ENCODE assay signal across 28 mouse cellular contexts in the genomic region with DNA sequence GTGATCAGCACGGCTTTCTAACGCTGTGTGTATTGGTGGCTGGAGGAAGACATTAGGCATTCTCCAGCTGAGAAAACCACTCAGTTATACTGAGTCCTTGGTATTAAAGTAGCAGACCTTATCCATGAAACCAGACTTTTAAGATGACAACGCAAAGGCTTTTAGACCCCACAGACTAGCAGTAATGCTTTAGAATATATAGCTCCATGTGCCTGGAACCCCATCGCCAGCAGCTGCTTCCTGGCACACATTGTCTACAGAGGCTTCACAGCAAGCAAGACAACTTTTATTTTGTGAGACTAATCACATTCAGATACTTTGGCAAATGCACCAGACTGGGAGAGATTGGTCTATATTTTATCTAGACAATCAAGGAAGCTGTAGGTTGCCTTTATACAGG. TPM values are rescaled to one million over a fixed set of nuclear protein-coding genes. Genes with fewer than 3 reads are reported as not detected.
DNase-seq lines count a peak whose midpoint lies in the region; ATAC-seq and TF ChIP-seq lines count a peak whose summit lies in the region.
"Had no signal": no experiment of that assay in that cellular context is flagged by ENCODE, and none has a peak within 500 bp of the region (broad histone marks: within the 10 kb centered on the region; RNA-seq: fewer than 3 reads in every experiment).

No protein-coding gene starts in this region.

- no peak for DNase-seq in hindbrain, embryonic 11.5 days (ENCODE audit: low spot score)
- DNase-seq in hindbrain, postnatal 0 days (ENCODE audit: low spot score): no peak
- peak; percentile 16 for DNase-seq in mesoderm, embryonic 11.5 days (ENCODE audit: low read depth, low spot score)
- DNase-seq in retina, postnatal 1 day: no peak
- no peak for DNase-seq in frontal cortex, adult 2 months (ENCODE audit: extremely low spot score in 1 of 2, low spot score in 1 of 2)
- DNase-seq: adrenal gland, adult 8-10 months; adrenal gland, postnatal 14 days; adrenal gland, postnatal 36 days; B cell, adult 2 months; cerebellum, adult 11-12 months; cerebellum, adult 2 months; cerebellum, adult 9-10 months; cerebellum, postnatal 10 days; cerebellum, postnatal 25 days had no signal

- peak; percentile 25; the same call in 1 of the 2 replicates for ATAC-seq in hindbrain, embryonic 11.5 days (ENCODE audit: low FRiP score)
- no peak for ATAC-seq in hindbrain, postnatal 0 days
- peak; percentile 64 for ATAC-seq in neural tube, embryonic 13.5 days (ENCODE audit: low read depth)
- ATAC-seq in neural tube, embryonic 15.5 days (ENCODE audit: low FRiP score): 0 out of 2 replicates have a peak, but pooled peaks have one; percentile 38
- ATAC-seq: activated CD4-positive, CD25-positive, alpha-beta regulatory T cell, adult 4 months; CD4-positive, CD25-positive, alpha-beta regulatory T cell, adult 4 months; forebrain, embryonic 13.5 days; Patski had no signal

- 0 out of 2 replicates have a peak overlapping the region, but pooled peaks have one; percentile 9 for H3K27ac ChIP-seq in hindbrain, embryonic 11.5 days (ENCODE audit: low read depth, low read length)
- H3K27ac ChIP-seq in hindbrain, postnatal 0 days: no peak overlapping the region
- peak overlapping the region; percentile 49; the same call in 1 of the 2 replicates for H3K27ac ChIP-seq in neural tube, embryonic 13.5 days (replicated peaks)
- H3K27ac ChIP-seq in neural tube, embryonic 15.5 days (replicated peaks): no peak overlapping the region
- H3K27ac ChIP-seq: embryonic facial prominence, embryonic 10.5 days; embryonic facial prominence, embryonic 12.5 days; forebrain, embryonic 13.5 days had no signal

- no peak overlapping the region for H3K4me3 ChIP-seq in hindbrain, embryonic 11.5 days (ENCODE audit: low read depth, low read length)
- no peak overlapping the region for H3K4me3 ChIP-seq in hindbrain, postnatal 0 days (ENCODE audit: low read length)
- no peak overlapping the region for H3K4me3 ChIP-seq in neural tube, embryonic 13.5 days
- no peak overlapping the region for H3K4me3 ChIP-seq in neural tube, embryonic 15.5 days (replicated peaks)
- H3K4me3 ChIP-seq: embryonic facial prominence, embryonic 10.5 days; embryonic facial prominence, embryonic 12.5 days; forebrain, embryonic 13.5 days had no signal

- no peak for TF ChIP-seq CTCF in hindbrain, postnatal 0 days (IDR thresholded peaks at IDR 0.05; ENCODE audit: low read depth)

- H3K4me1 ChIP-seq in hindbrain, embryonic 11.5 days (replicated peaks; ENCODE audit: control insufficient read depth, insufficient read depth, low read length): no peaks in the 10 kb centered on the region
- no peaks in the 10 kb centered on the region for H3K4me1 ChIP-seq in hindbrain, postnatal 0 days (ENCODE audit: insufficient read depth, low read length)
- H3K4me1 ChIP-seq in neural tube, embryonic 13.5 days (replicated peaks): peaks cover 20% of the 10 kb centered on the region
- peaks cover 8% of the 10 kb centered on the region; the same call in 1 of the 2 replicates for H3K4me1 ChIP-seq in neural tube, embryonic 15.5 days
- H3K4me1 ChIP-seq: embryonic facial prominence, embryonic 12.5 days; forebrain, embryonic 13.5 days had no signal

- no peak overlapping the region for H3K9ac ChIP-seq in hindbrain, embryonic 11.5 days (ENCODE audit: low read depth, low read length)
- H3K9ac ChIP-seq in hindbrain, postnatal 0 days (replicated peaks; ENCODE audit: low read length): no peak overlapping the region
- no peak overlapping the region for H3K9ac ChIP-seq in neural tube, embryonic 13.5 days
- no peak overlapping the region for H3K9ac ChIP-seq in neural tube, embryonic 15.5 days (replicated peaks)
- H3K9ac ChIP-seq: embryonic facial prominence, embryonic 12.5 days; forebrain, embryonic 13.5 days had no signal

- no peaks in the 10 kb centered on the region for H3K36me3 ChIP-seq in hindbrain, embryonic 11.5 days (ENCODE audit: control insufficient read depth, insufficient read depth, low read length)
- H3K36me3 ChIP-seq in hindbrain, postnatal 0 days (ENCODE audit: insufficient read depth, low read length): no peaks in the 10 kb centered on the region
- no peaks in the 10 kb centered on the region for H3K36me3 ChIP-seq in neural tube, embryonic 13.5 days
- H3K36me3 ChIP-seq in neural tube, embryonic 15.5 days: no peaks in the 10 kb centered on the region
- H3K36me3 ChIP-seq: embryonic facial prominence, embryonic 10.5 days; embryonic facial prominence, embryonic 12.5 days; G1E had no signal

- no peak overlapping the region for H3K4me2 ChIP-seq in hindbrain, embryonic 11.5 days (replicated peaks; ENCODE audit: low read depth, low read length)
- H3K4me2 ChIP-seq in hindbrain, postnatal 0 days (ENCODE audit: low read depth, low read length): no peak overlapping the region
- no peak overlapping the region for H3K4me2 ChIP-seq in neural tube, embryonic 13.5 days
- no peak overlapping the region for H3K4me2 ChIP-seq in neural tube, embryonic 15.5 days
- H3K4me2 ChIP-seq: embryonic facial prominence, embryonic 12.5 days; forebrain, embryonic 13.5 days had no signal

- 82% methylated on average over 4 of the region's 4 CpGs for WGBS in hindbrain, embryonic 11.5 days
- WGBS in hindbrain, postnatal 0 days: 76% methylated on average over 4 of the region's 4 CpGs
- WGBS in neural tube, embryonic 13.5 days: 41% methylated on average over 4 of the region's 4 CpGs
- WGBS in neural tube, embryonic 15.5 days: 40% methylated on average over 4 of the region's 4 CpGs

- H3K27me3 ChIP-seq in hindbrain, embryonic 11.5 days (ENCODE audit: control insufficient read depth, insufficient read depth, low read length): no peaks in the 10 kb centered on the region
- no peaks in the 10 kb centered on the region for H3K27me3 ChIP-seq in hindbrain, postnatal 0 days (ENCODE audit: insufficient read depth, low read length)
- H3K27me3 ChIP-seq in neural tube, embryonic 13.5 days: no peaks in the 10 kb centered on the region
- no peaks in the 10 kb centered on the region for H3K27me3 ChIP-seq in neural tube, embryonic 15.5 days (replicated peaks)
- H3K27me3 ChIP-seq: CH12.LX; embryonic facial prominence, embryonic 12.5 days; forebrain, embryonic 13.5 days; Patski had no signal

- no peaks in the 10 kb centered on the region for H3K9me3 ChIP-seq in hindbrain, embryonic 11.5 days (ENCODE audit: control insufficient read depth, low read length)
- no peaks in the 10 kb centered on the region for H3K9me3 ChIP-seq in hindbrain, postnatal 0 days (ENCODE audit: low read length)
- H3K9me3 ChIP-seq in neural tube, embryonic 13.5 days: 0 out of 2 replicates have a peak, but pooled peaks cover 3% of the 10 kb centered on the region
- no peaks in the 10 kb centered on the region for H3K9me3 ChIP-seq in neural tube, embryonic 15.5 days (replicated peaks)
- H3K9me3 ChIP-seq: embryonic facial prominence, embryonic 10.5 days; embryonic facial prominence, embryonic 12.5 days; G1E had no signal

RNA-seq across cellular contexts. Expression of gene Cpb2, which starts 35.8 kb away (rescaled TPM):
- not detected in 2 replicates for polyA plus RNA-seq in hindbrain, embryonic 11.5 days (2014; fragmentation: Nextera tagmentation; extraction: Ambion mirVana)
- total RNA-seq in hindbrain, postnatal 0 days (2014; rRNA removed): not detected in 2 replicates
- polyA plus RNA-seq in hindbrain, postnatal 0 days (2015; fragmentation: Nextera tagmentation; extraction: Ambion mirVana): not detected in 2 replicates
- not detected in 2 replicates for polyA plus RNA-seq in neural tube, embryonic 13.5 days (2015; fragmentation: Nextera tagmentation; extraction: Ambion mirVana)
- polyA plus RNA-seq in neural tube, embryonic 15.5 days (2015; fragmentation: Nextera tagmentation; extraction: Ambion mirVana): 0.23 TPM in 1 of 2 replicates, not detected in the other
- not detected in 2 replicates for polyA plus RNA-seq in frontal cortex, adult 2 months (2012; rRNA removed)
- total RNA-seq: adrenal gland, adult 18-20 months; adrenal gland, adult 8-10 months; adrenal gland, postnatal 36 days; CH12.LX; G1E had no signal
- polyA plus RNA-seq: activated CD4-positive, CD25-positive, alpha-beta regulatory T cell, adult 4 months; CD4-positive, CD25-positive, alpha-beta regulatory T cell, adult 4 months; cerebellum, adult 2 months; cortical plate, adult 2 months; embryonic facial prominence, embryonic 10.5 days; embryonic facial prominence, embryonic 14.5 days; forebrain, embryonic 11.5 days; G1E; Patski had no signal

Comparison
In these comparisons a context has a peak if more than half of its experiments do, and no peak if none do; other contexts are left out.
1. H3K27ac ChIP-seq: peak in hindbrain, embryonic 11.5 days (single experiment) and neural tube, embryonic 13.5 days (single experiment); none in hindbrain, postnatal 0 days (single experiment) and neural tube, embryonic 15.5 days (single experiment).